Mouse (Mus musculus) frontal cortex, postnatal 25 days (tissue): ENCODE data around the gene Gm9821.
A peak's percentile ranks its signal among the peaks of the same experiment; 100 is the strongest.

Experiments
- DNase-seq, 2 experiments: peaks; one replicate each; pipeline ENCODE4 v3.0.0; 2022; ENCODE audit warnings: low spot score in 2 of 2

Gene Gm9821

GRCm38 (mm10) chr2:91971231-91972097, 26.0 kb downstream of the Gm9821 start:
- no peak for DNase-seq

GRCm38 (mm10) chr2:91972121-91972566, 26.6 kb downstream of the Gm9821 start:
- no peak for DNase-seq

- no peak for DNase-seq
These were observed 28.1 kb downstream of the Gm9821 start for GRCm38 (mm10) chr2:91973416-91974135.

- no peak for DNase-seq
These were observed 30.4 kb downstream of the Gm9821 start, which contains the start of gene Dgkz for GRCm38 (mm10) chr2:91975581-91976541. Dgkz (minus strand) TSS chr2:91975864.

GRCm38 (mm10) chr2:91977960-91978359, 32.5 kb downstream of the Gm9821 start:
- no peak for DNase-seq

- no peak for DNase-seq
These were observed 33.0 kb downstream of the Gm9821 start for GRCm38 (mm10) chr2:91978547-91978946.

GRCm38 (mm10) chr2:91980245-91980644, 34.7 kb downstream of the Gm9821 start:
- DNase-seq: no peak

- no peak for DNase-seq
These were observed 35.3 kb downstream of the Gm9821 start for GRCm38 (mm10) chr2:91980830-91981229.

GRCm38 (mm10) chr2:91984439-91984838, 38.9 kb downstream of the Gm9821 start:
- DNase-seq: no peak

- no peak for DNase-seq
These were observed 39.5 kb downstream of the Gm9821 start for GRCm38 (mm10) chr2:91984906-91985525.

- no peak for DNase-seq
These were observed 40.6 kb downstream of the Gm9821 start for GRCm38 (mm10) chr2:91986071-91986470.

GRCm38 (mm10) chr2:91987542-91987941, 42.0 kb downstream of the Gm9821 start:
- peak; percentile 88 to 95 for DNase-seq

GRCm38 (mm10) chr2:91989750-91990149, 44.2 kb downstream of the Gm9821 start:
- DNase-seq: no peak

GRCm38 (mm10) chr2:91993409-91993808, 47.9 kb downstream of the Gm9821 start:
- no peak for DNase-seq

GRCm38 (mm10) chr2:91996006-91996405, 50.5 kb downstream of the Gm9821 start:
- no peak for DNase-seq
